Mouse (Mus musculus): ENCODE results near the gene Tcf7l1. TPM values are rescaled to one million over a fixed set of nuclear protein-coding genes. Genes with fewer than 3 reads are reported as not detected.

The Tcf7l1 gene
- polyA plus RNA-seq, 1 experiment, result 5.5 TPM

GRCm38 (mm10) chr6:72597956-72598753 lies 190.9 kb downstream of the Tcf7l1 start, which contains the start of the genes Elmod3 and Retsat:
TSS of gene Elmod3 (minus strand) at chr6:72598413.
TSS of gene Retsat (plus strand) at chr6:72598475.
- DNase-seq, result peak; percentile 85 to 95
- Histone ChIP-seq H3K4me3 (replicated peaks; ENCODE audit: insufficient read depth, low read depth, low read length) (peak within 1 kb of the TSS; percentile 95), H3K27ac (ENCODE audit: insufficient read depth, low read length) (peak within 1 kb of the TSS; percentile 60), H3K27me3 (ENCODE audit: control insufficient read depth, insufficient read depth, low read length) (no peaks in the 10 kb centered on the region), H3K4me1 (ENCODE audit: control insufficient read depth, insufficient read depth, low read length) (peaks cover 4% of the 10 kb centered on the region; the same call in 1 of the 2 replicates)
- TF ChIP-seq POLR2A (IDR thresholded peaks at IDR 0.05; ENCODE audit: borderline replicate concordance, insufficient read depth, low read length) (peak; percentile 84; the same call in 1 of the 2 replicates), CTCF (IDR thresholded peaks at IDR 0.05; ENCODE audit: borderline replicate concordance, insufficient read depth, low read depth, low read length) (no peak)
- under 1% methylated on average over 38 of the region's 38 CpGs for WGBS

- no peaks in the 10 kb centered on the region for H3K27me3 ChIP-seq (ENCODE audit: control insufficient read depth, insufficient read depth, low read length)
- no peak for TF ChIP-seq POLR2A (IDR thresholded peaks at IDR 0.05; ENCODE audit: borderline replicate concordance, insufficient read depth, low read length)
- TF ChIP-seq CTCF (IDR thresholded peaks at IDR 0.05; ENCODE audit: borderline replicate concordance, insufficient read depth, low read depth, low read length), result no peak
- peaks cover 4% of the 10 kb centered on the region; the same call in 1 of the 2 replicates for H3K4me1 ChIP-seq (ENCODE audit: control insufficient read depth, insufficient read depth, low read length)
- DNase-seq, result peak; percentile 20
- H3K27ac ChIP-seq (ENCODE audit: insufficient read depth, low read length), result no peak overlapping the region; the same call in 1 of the 2 replicates
- WGBS, result 17% methylated on average over 13 of the region's 13 CpGs
- peak overlapping the region; percentile 95 for H3K4me3 ChIP-seq (replicated peaks; ENCODE audit: insufficient read depth, low read depth, low read length)
Measured at GRCm38 (mm10) chr6:72597083-72597874, 191.8 kb downstream of the Tcf7l1 start.

- WGBS, result 57% methylated on average over 5 of the region's 5 CpGs
Measured at GRCm38 (mm10) chr6:72593914-72594313, 195.1 kb downstream of the Tcf7l1 start.

GRCm38 (mm10) chr6:72593011-72593803 lies 195.8 kb downstream of the Tcf7l1 start:
- Histone ChIP-seq H3K4me3 (replicated peaks; ENCODE audit: insufficient read depth, low read depth, low read length) (no peak overlapping the region), H3K27ac (ENCODE audit: insufficient read depth, low read length) (no peak overlapping the region; the same call in 1 of the 2 replicates), H3K4me1 (ENCODE audit: control insufficient read depth, insufficient read depth, low read length) (peaks cover 4% of the 10 kb centered on the region; the same call in 1 of the 2 replicates), H3K27me3 (ENCODE audit: control insufficient read depth, insufficient read depth, low read length) (no peaks in the 10 kb centered on the region)
- DNase-seq, result peak in 1 of 2 experiments; percentile 38
- TF ChIP-seq CTCF (IDR thresholded peaks at IDR 0.05; ENCODE audit: borderline replicate concordance, insufficient read depth, low read depth, low read length) (no peak), POLR2A (IDR thresholded peaks at IDR 0.05; ENCODE audit: borderline replicate concordance, insufficient read depth, low read length) (no peak)
- WGBS, result 64% methylated on average over 6 of the region's 6 CpGs

More at GRCm38 (mm10) chr6:72593914-72594313, 195.1 kb downstream of the Tcf7l1 start:
- Histone ChIP-seq H3K4me1 (ENCODE audit: control insufficient read depth, insufficient read depth, low read length) (peaks cover 4% of the 10 kb centered on the region; the same call in 1 of the 2 replicates), H3K4me3 (replicated peaks; ENCODE audit: insufficient read depth, low read depth, low read length) (no peak overlapping the region), H3K27ac (ENCODE audit: insufficient read depth, low read length) (no peak overlapping the region), H3K27me3 (ENCODE audit: control insufficient read depth, insufficient read depth, low read length) (no peaks in the 10 kb centered on the region)
- TF ChIP-seq POLR2A (IDR thresholded peaks at IDR 0.05; ENCODE audit: borderline replicate concordance, insufficient read depth, low read length) (no peak), CTCF (IDR thresholded peaks at IDR 0.05; ENCODE audit: borderline replicate concordance, insufficient read depth, low read depth, low read length) (no peak)
- DNase-seq, result no peak

- no peaks in the 10 kb centered on the region for H3K27me3 ChIP-seq (ENCODE audit: control insufficient read depth, insufficient read depth, low read length)
- TF ChIP-seq CTCF (IDR thresholded peaks at IDR 0.05; ENCODE audit: borderline replicate concordance, insufficient read depth, low read depth, low read length) (no peak), POLR2A (IDR thresholded peaks at IDR 0.05; ENCODE audit: borderline replicate concordance, insufficient read depth, low read length) (no peak)
- H3K4me3 ChIP-seq (replicated peaks; ENCODE audit: insufficient read depth, low read depth, low read length), result no peak overlapping the region
- no peaks in the 10 kb centered on the region for H3K4me1 ChIP-seq (ENCODE audit: control insufficient read depth, insufficient read depth, low read length)
- DNase-seq, result no peak
- no peak overlapping the region for H3K27ac ChIP-seq (ENCODE audit: insufficient read depth, low read length)
Measured at GRCm38 (mm10) chr6:72590111-72590510, 198.9 kb downstream of the Tcf7l1 start.

- Histone ChIP-seq H3K27me3 (ENCODE audit: control insufficient read depth, insufficient read depth, low read length) (no peaks in the 10 kb centered on the region; the same call in 1 of the 2 replicates), H3K27ac (ENCODE audit: insufficient read depth, low read length) (no peak overlapping the region), H3K4me3 (replicated peaks; ENCODE audit: insufficient read depth, low read depth, low read length) (no peak overlapping the region), H3K4me1 (ENCODE audit: control insufficient read depth, insufficient read depth, low read length) (no peaks in the 10 kb centered on the region)
- DNase-seq, result no peak
- no peak for TF ChIP-seq POLR2A (IDR thresholded peaks at IDR 0.05; ENCODE audit: borderline replicate concordance, insufficient read depth, low read length)
- no peak for TF ChIP-seq CTCF (IDR thresholded peaks at IDR 0.05; ENCODE audit: borderline replicate concordance, insufficient read depth, low read depth, low read length)
Measured at GRCm38 (mm10) chr6:72588307-72588706, 200.7 kb downstream of the Tcf7l1 start.

GRCm38 (mm10) chr6:72586701-72587100 lies 202.4 kb downstream of the Tcf7l1 start:
- WGBS, result 72% methylated on average over 3 of the region's 3 CpGs
- Histone ChIP-seq H3K4me3 (replicated peaks; ENCODE audit: insufficient read depth, low read depth, low read length) (no peak overlapping the region), H3K4me1 (ENCODE audit: control insufficient read depth, insufficient read depth, low read length) (no peaks in the 10 kb centered on the region), H3K27ac (ENCODE audit: insufficient read depth, low read length) (no peak overlapping the region), H3K27me3 (ENCODE audit: control insufficient read depth, insufficient read depth, low read length) (no peaks in the 10 kb centered on the region; the same call in 1 of the 2 replicates)
- TF ChIP-seq CTCF (IDR thresholded peaks at IDR 0.05; ENCODE audit: borderline replicate concordance, insufficient read depth, low read depth, low read length), result no peak
- no peak for TF ChIP-seq POLR2A (IDR thresholded peaks at IDR 0.05; ENCODE audit: borderline replicate concordance, insufficient read depth, low read length)
- no peak for DNase-seq

Data from cerebellum, adult 2 months (tissue).